Mouse (Mus musculus) intestine, postnatal 0 days (tissue): ENCODE data around the gene Med23. TPM values are rescaled to one million over a fixed set of nuclear protein-coding genes. Genes with fewer than 3 reads are reported as not detected.

Experiments
- ATAC-seq: fragments of 200-750 bp; cut with Nextera tagmentation; 2 replicates; pipeline ENCODE4 v1.8.0; 2017; ENCODE audit warnings: mild to moderate bottlenecking, moderate TSS enrichment, moderate library complexity
- H3K27ac ChIP-seq: fragments of 300-500 bp; sonication (generic); 2 replicates; pipeline ENCODE4 v1.5.1; 2014; ENCODE audit warnings: mild to moderate bottlenecking, low read depth, low read length, moderate library complexity
- H3K27me3 ChIP-seq: fragments of 300-500 bp; sonication (generic); replicated peaks from 2 replicates; pipeline ENCODE4 v1.6.1; 2014; ENCODE audit warnings: low read length, mixed read lengths; ENCODE audit not compliant: control insufficient read depth, insufficient read depth
- H3K36me3 ChIP-seq: fragments of 300-500 bp; sonication (generic); 2 replicates; pipeline ENCODE4 v1.6.1; 2014; ENCODE audit warnings: mild to moderate bottlenecking, moderate library complexity; ENCODE audit not compliant: control insufficient read depth, insufficient read depth
- H3K4me1 ChIP-seq: fragments of 300-500 bp; sonication (generic); replicated peaks from 2 replicates; pipeline ENCODE4 v1.6.1; 2014; ENCODE audit warnings: antibody characterized with exemption, low read length, mixed read lengths; ENCODE audit not compliant: control insufficient read depth, insufficient read depth
- H3K4me2 ChIP-seq: fragments of 300-500 bp; sonication (generic); replicated peaks from 2 replicates; pipeline ENCODE4 v1.6.1; 2014; ENCODE audit warnings: low read depth, mild to moderate bottlenecking, moderate library complexity
- H3K4me3 ChIP-seq: fragments of 300-500 bp; sonication (generic); 2 replicates; pipeline ENCODE4 v1.5.1; 2014; ENCODE audit warnings: low read depth, low read length
- H3K9ac ChIP-seq: fragments of 300-500 bp; sonication (generic); 2 replicates; pipeline ENCODE4 v1.6.1; 2014; ENCODE audit warnings: mild to moderate bottlenecking, low read depth, low read length
- H3K9me3 ChIP-seq: fragments of 300-500 bp; sonication (generic); 2 replicates; pipeline ENCODE4 v1.6.1; 2016; ENCODE audit warnings: mixed run types; ENCODE audit not compliant: control insufficient read depth
- CTCF ChIP-seq: sonication (generic); IDR thresholded peaks from 2 replicates; pipeline ENCODE4 v1.5.1; 2016; ENCODE audit warnings: low read depth, mild to moderate bottlenecking, control low read depth, antibody characterized with exemption, moderate library complexity
- WGBS: fragments of 180-500 bp; shearing (Covaris S2); extraction: QIAGEN DNeasy Blood & Tissue Kit; methylation state at CpG from one replicate; pipeline ENCODE4 v1.1.7; 2014; 5-methylcytosine and 5-hydroxymethylcytosine counted together
- polyA plus RNA-seq: library from polyadenylated mRNA; unstranded; fragments of >200 nt; fragmentation: Nextera tagmentation; extraction: Ambion mirVana; gene quantifications from 2 replicates; pipeline ENCODE4 v1.2.1, GENCODE M21; 2015

Gene Med23
- polyA plus RNA-seq, 1 experiment from 2014 or later, result 5.7 TPM

DNA sequence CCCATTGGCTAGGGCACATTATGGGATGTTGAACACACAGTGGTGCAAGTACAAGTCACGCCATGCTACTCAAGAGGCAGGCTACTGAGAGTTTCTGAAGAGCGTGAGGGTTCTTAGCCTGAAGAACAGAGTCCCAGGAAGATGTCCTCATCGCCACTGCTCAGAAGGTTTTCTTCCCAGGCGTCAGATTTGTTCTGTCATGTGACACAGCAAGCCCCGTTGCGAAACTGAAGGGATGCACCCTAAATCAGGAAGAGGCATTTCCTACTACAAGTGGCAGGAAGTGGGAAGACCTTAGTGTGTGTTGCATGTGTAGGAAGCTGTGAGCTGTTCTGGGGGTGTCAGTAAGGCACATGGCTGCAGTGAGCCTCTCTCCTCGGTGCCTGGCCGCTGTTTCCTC is 41.4 kb downstream of the Med23 start:
- Histone ChIP-seq H3K27ac (no peak overlapping the region), H3K9ac (no peak overlapping the region), H3K27me3 (no peaks in the 10 kb centered on the region), H3K4me3 (no peak overlapping the region), H3K4me2 (no peak overlapping the region), H3K36me3 (peaks cover 64% of the 10 kb centered on the region), H3K9me3 (no peaks in the 10 kb centered on the region), H3K4me1 (no peaks in the 10 kb centered on the region)
- no peak for TF ChIP-seq CTCF
- 81% methylated on average over 8 of the region's 8 CpGs for WGBS
- no peak for ATAC-seq

DNA sequence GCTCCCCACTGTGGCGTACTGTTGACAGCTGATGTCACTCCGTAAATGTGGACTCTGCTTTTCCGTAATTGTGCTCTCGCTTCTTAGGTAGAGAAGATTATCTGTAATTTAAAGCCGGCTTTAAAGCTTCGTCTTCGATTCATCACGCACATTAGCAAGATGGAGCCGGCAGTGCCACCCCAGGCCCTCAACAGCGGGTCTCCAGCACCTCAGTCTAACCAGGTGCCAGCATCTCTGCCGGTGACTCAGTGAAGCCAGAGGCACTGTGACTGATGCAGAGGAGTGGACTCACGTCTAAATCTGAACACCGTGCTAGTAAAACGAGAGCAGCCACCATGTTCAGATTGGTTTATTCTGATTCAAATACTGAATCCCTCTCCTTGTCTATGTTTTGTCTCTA is 42.8 kb downstream of the Med23 start:
- Histone ChIP-seq H3K4me2 (no peak overlapping the region), H3K36me3 (peaks cover 58% of the 10 kb centered on the region), H3K27ac (no peak overlapping the region), H3K4me1 (no peaks in the 10 kb centered on the region), H3K9me3 (no peaks in the 10 kb centered on the region), H3K9ac (no peak overlapping the region), H3K27me3 (no peaks in the 10 kb centered on the region), H3K4me3 (no peak overlapping the region)
- 94% methylated on average over 14 of the region's 14 CpGs for WGBS
- TF ChIP-seq CTCF, result no peak
- no peak for ATAC-seq

DNA sequence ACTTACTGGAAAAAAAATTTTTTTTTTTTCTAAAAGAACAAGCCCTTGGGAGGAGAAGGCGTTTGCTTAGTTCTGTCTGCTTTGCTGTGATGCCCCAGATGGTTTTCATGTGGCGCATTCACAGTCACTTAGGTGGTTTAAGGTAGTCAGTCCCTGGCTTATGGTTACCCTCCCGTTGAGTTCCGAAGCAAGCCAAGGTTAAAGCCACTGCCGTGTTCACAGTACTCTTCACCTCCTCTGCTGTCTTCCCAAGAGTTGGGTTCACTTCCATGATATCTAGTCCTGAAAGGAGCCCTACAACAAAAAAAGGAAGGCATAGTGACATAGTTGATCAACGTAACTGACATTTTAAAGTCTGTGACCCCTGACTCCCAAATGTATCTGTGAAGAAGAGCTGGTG is 45.7 kb downstream of the Med23 start:
- no peak for TF ChIP-seq CTCF
- H3K9me3 ChIP-seq, result no peaks in the 10 kb centered on the region
- H3K4me3 ChIP-seq, result no peak overlapping the region
- no peak overlapping the region for H3K9ac ChIP-seq
- no peak overlapping the region for H3K27ac ChIP-seq
- H3K36me3 ChIP-seq, result peaks cover 41% of the 10 kb centered on the region
- no peaks in the 10 kb centered on the region for H3K4me1 ChIP-seq
- H3K4me2 ChIP-seq, result no peak overlapping the region
- no peak for ATAC-seq
- H3K27me3 ChIP-seq, result no peaks in the 10 kb centered on the region
- WGBS, result 87% methylated on average over 6 of the region's 6 CpGs

DNA sequence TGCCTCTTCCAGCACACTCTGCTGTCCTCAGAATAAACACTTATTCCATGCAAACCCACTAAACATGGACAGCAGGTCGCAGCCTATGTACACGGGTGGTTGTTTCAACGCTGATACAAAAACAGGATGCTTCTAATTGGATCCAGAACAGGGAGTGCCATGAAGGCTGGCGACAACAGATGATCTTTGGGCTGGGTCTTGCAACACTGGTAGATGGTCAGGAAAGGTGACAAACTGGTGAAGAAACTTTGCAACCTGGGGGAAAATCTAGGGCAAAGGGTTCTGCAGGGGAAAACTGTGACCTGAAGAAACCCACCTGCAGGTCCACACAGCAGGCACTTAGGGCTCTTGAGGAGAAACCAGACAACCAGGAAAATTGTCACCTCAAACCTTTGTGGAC is 53.2 kb downstream of the Med23 start:
- TF ChIP-seq CTCF, result no peak
- 81% methylated on average over 4 of the region's 4 CpGs for WGBS
- Histone ChIP-seq H3K4me1 (peaks cover 5% of the 10 kb centered on the region), H3K4me3 (no peak overlapping the region), H3K9me3 (no peaks in the 10 kb centered on the region), H3K36me3 (peaks cover 7% of the 10 kb centered on the region; the same call in 1 of the 2 replicates), H3K4me2 (no peak overlapping the region), H3K27me3 (no peaks in the 10 kb centered on the region), H3K27ac (no peak overlapping the region), H3K9ac (no peak overlapping the region)
- ATAC-seq, result no peak

DNA sequence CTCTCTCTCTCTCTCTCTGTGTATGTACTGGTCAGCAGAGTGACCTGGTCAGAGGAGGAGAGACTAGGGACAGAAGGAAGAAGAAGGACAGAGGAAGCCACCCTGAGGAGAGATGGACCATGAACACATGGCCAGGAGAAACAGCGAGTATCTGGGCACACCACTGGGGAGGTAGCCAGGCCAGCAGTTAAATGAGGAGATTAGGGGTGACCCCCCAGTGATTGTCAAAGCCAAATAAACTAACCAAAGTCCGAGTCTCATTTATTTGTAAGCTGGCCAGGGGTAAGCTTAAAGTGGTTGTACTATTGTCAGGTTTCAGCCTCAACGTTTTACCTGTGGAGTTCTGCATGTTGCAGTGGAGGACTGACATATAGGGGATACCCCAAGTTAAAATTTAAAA is 54.5 kb downstream of the Med23 start:
- ATAC-seq, result no peak
- no peak for TF ChIP-seq CTCF
- Histone ChIP-seq H3K9ac (no peak overlapping the region), H3K4me3 (no peak overlapping the region), H3K27me3 (no peaks in the 10 kb centered on the region), H3K9me3 (no peaks in the 10 kb centered on the region), H3K36me3 (no peaks in the 10 kb centered on the region), H3K27ac (no peak overlapping the region), H3K4me1 (peaks cover 5% of the 10 kb centered on the region), H3K4me2 (no peak overlapping the region)
- WGBS, result 77% methylated on average over 3 of the region's 3 CpGs

DNA sequence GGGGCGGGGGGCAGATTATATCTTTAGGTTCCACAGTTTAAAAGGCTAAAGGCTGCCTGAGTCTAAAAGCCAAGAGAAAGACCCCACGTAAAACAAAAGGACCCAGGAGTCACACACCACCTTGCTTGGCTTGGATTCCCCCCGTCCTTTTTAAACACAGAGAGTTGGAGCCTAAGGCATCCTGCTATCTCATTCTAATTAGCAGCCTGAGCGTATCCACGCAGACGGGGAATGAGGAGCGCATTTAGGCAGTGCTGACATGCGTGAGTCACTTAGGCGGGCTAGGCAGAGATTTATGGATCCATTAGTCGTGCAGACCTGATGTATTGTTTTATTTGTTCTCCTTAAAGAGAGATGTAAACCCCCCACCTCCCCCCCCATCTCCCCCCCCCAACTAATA is 56.6 kb downstream of the Med23 start:
- H3K27ac ChIP-seq, result no peak overlapping the region
- WGBS, result 37% methylated on average over 10 of the region's 10 CpGs
- H3K4me2 ChIP-seq, result no peak overlapping the region
- no peak for ATAC-seq
- no peak for TF ChIP-seq CTCF
- H3K9me3 ChIP-seq, result no peaks in the 10 kb centered on the region
- no peaks in the 10 kb centered on the region for H3K36me3 ChIP-seq
- no peak overlapping the region for H3K9ac ChIP-seq
- peaks cover 5% of the 10 kb centered on the region for H3K4me1 ChIP-seq
- H3K4me3 ChIP-seq, result no peak overlapping the region
- H3K27me3 ChIP-seq, result no peaks in the 10 kb centered on the region
